ENCODE assay signal across 9 mouse cellular contexts in the genomic region with DNA sequence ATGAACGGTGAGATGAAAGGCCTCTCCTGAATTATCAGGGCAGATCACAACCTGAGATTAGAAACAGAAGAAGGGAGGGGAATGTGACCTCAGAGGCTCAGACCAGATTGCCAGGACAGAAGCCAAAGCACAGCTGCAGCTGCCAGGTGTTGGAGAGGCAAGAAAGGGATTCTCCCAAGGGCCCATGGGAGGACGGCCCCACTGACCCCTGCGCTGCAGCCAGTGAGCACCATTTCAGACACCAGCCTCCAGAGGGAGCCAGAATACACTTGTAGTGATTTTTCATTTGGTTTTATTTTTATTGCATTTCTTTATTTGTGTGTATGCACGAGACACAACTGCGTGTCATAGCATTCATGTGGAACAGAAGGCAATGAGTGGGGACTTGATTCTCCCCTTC. TPM values are rescaled to one million over a fixed set of nuclear protein-coding genes. Genes with fewer than 3 reads are reported as not detected.
A peak's percentile ranks its signal among the peaks of the same experiment; 100 is the strongest.
DNase-seq lines count a peak whose midpoint lies in the region; ATAC-seq and TF ChIP-seq lines count a peak whose summit lies in the region.
"Had no signal": no experiment of that assay in that cellular context is flagged by ENCODE, and none has a peak within 500 bp of the region (broad histone marks: within the 10 kb centered on the region; RNA-seq: fewer than 3 reads in every experiment).

No protein-coding gene starts in this region.

- TF ChIP-seq CTCF in ES-Bruce4 (IDR thresholded peaks at IDR 0.05; ENCODE audit: low read depth, low read length) = peak; percentile 54
- peak; percentile 35; the same call in 1 of the 2 replicates for TF ChIP-seq CTCF in bone marrow macrophage, adult 2 months (IDR thresholded peaks at IDR 0.05; ENCODE audit: low read depth, low read length)

- no peak overlapping the region for H3K4me2 ChIP-seq in kidney, embryonic 15.5 days
- no peak overlapping the region for H3K4me2 ChIP-seq in hindbrain, embryonic 14.5 days (replicated peaks)

- no peak overlapping the region for H3K27ac ChIP-seq in kidney, embryonic 15.5 days
- H3K27ac ChIP-seq in ES-Bruce4 (ENCODE audit: insufficient read depth, low read length) = no peak overlapping the region
- H3K27ac ChIP-seq in bone marrow macrophage, adult 2 months (ENCODE audit: insufficient read depth, low read depth, low read length) = no peak overlapping the region
- H3K27ac ChIP-seq in hindbrain, embryonic 14.5 days = no peak overlapping the region

- H3K9me3 ChIP-seq in kidney, embryonic 15.5 days (replicated peaks) = no peaks in the 10 kb centered on the region
- H3K9me3 ChIP-seq in ES-Bruce4 (replicated peaks; ENCODE audit: control insufficient read depth, insufficient read depth, low read length, poor library complexity, severe bottlenecking) = no peaks in the 10 kb centered on the region
- no peaks in the 10 kb centered on the region for H3K9me3 ChIP-seq in hindbrain, embryonic 14.5 days (ENCODE audit: control insufficient read depth, low read length)
- H3K9me3 ChIP-seq: megakaryocyte, embryonic 14.5 days had no signal

- no peak overlapping the region for H3K4me3 ChIP-seq in kidney, embryonic 15.5 days (replicated peaks)
- H3K4me3 ChIP-seq in ES-Bruce4 (ENCODE audit: low read depth, low read length) = no peak overlapping the region
- H3K4me3 ChIP-seq in bone marrow macrophage, adult 2 months (ENCODE audit: insufficient read depth, low read length) = no peak overlapping the region
- H3K4me3 ChIP-seq in hindbrain, embryonic 14.5 days (replicated peaks; ENCODE audit: low read length) = no peak overlapping the region
- H3K4me3 ChIP-seq: megakaryocyte, embryonic 14.5 days had no signal

- no peak for ATAC-seq in kidney, embryonic 15.5 days (replicated peaks; ENCODE audit: low FRiP score)
- ATAC-seq in hindbrain, embryonic 14.5 days (ENCODE audit: low FRiP score) = no peak
- ATAC-seq in megakaryocyte progenitor cell, adult 5-6 weeks (replicated peaks; ENCODE audit: poor library complexity) = no peak

- H3K9ac ChIP-seq in kidney, embryonic 15.5 days = no peak overlapping the region
- H3K9ac ChIP-seq in ES-Bruce4 (ENCODE audit: low read depth, poor library complexity, severe bottlenecking) = no peak overlapping the region
- H3K9ac ChIP-seq in hindbrain, embryonic 14.5 days = no peak overlapping the region

- no peak for TF ChIP-seq EP300 in ES-Bruce4 (IDR thresholded peaks at IDR 0.05; ENCODE audit: insufficient read depth, low read depth, low read length)

- TF ChIP-seq POLR2A in ES-Bruce4 (IDR thresholded peaks at IDR 0.05; ENCODE audit: insufficient read depth, low read length) = no peak
- no peak for TF ChIP-seq POLR2A in bone marrow macrophage, adult 2 months (IDR thresholded peaks at IDR 0.05; ENCODE audit: borderline replicate concordance, low read depth, low read length)

- DNase-seq in kidney, adult 11 months = peak; percentile 45
- DNase-seq in hindbrain, embryonic 14.5 days (ENCODE audit: low spot score) = peak; percentile 70
- DNase-seq in lung, postnatal 36 days = peak; percentile 61
- DNase-seq in ovary, adult 18-20 months (ENCODE audit: low spot score) = no peak

- peaks cover 22% of the 10 kb centered on the region for H3K4me1 ChIP-seq in kidney, embryonic 15.5 days
- no peaks in the 10 kb centered on the region for H3K4me1 ChIP-seq in ES-Bruce4 (ENCODE audit: control insufficient read depth, insufficient read depth, low read length)
- no peaks in the 10 kb centered on the region for H3K4me1 ChIP-seq in bone marrow macrophage, adult 2 months (ENCODE audit: control insufficient read depth, insufficient read depth, low read length)
- peaks cover 14% of the 10 kb centered on the region for H3K4me1 ChIP-seq in hindbrain, embryonic 14.5 days (replicated peaks; ENCODE audit: control insufficient read depth, insufficient read depth, low read length)

- WGBS in kidney, embryonic 15.5 days = 42% methylated on average over 5 of the region's 5 CpGs
- WGBS in hindbrain, embryonic 14.5 days = 34% methylated on average over 5 of the region's 5 CpGs

- peaks cover 33% of the 10 kb centered on the region for H3K36me3 ChIP-seq in kidney, embryonic 15.5 days
- H3K36me3 ChIP-seq in ES-Bruce4 (ENCODE audit: control insufficient read depth, insufficient read depth, low read length, poor library complexity, severe bottlenecking) = no peaks in the 10 kb centered on the region
- 0 out of 2 replicates have a peak, but pooled peaks cover 4% of the 10 kb centered on the region for H3K36me3 ChIP-seq in hindbrain, embryonic 14.5 days (replicated peaks; ENCODE audit: control insufficient read depth, insufficient read depth)

- H3K27me3 ChIP-seq in kidney, embryonic 15.5 days = peaks cover 14% of the 10 kb centered on the region
- no peaks in the 10 kb centered on the region for H3K27me3 ChIP-seq in ES-Bruce4 (ENCODE audit: control insufficient read depth, insufficient read depth, low read length, poor library complexity, severe bottlenecking)
- no peaks in the 10 kb centered on the region for H3K27me3 ChIP-seq in hindbrain, embryonic 14.5 days (ENCODE audit: control insufficient read depth, insufficient read depth, low read length)

RNA-seq across cellular contexts. Expression of gene Ccdc61, which starts 13.7 kb away (rescaled TPM):
- polyA plus RNA-seq in kidney, embryonic 15.5 days (2015; fragmentation: Nextera tagmentation; extraction: Ambion mirVana) = 27.7 and 28.9 TPM in 2 replicates
- 36.4 and 39.9 TPM in 2 replicates for polyA plus RNA-seq in ES-Bruce4 (2011; ENCODE audit: insufficient read depth, insufficient read length, low read depth, missing spikeins)
- polyA plus RNA-seq in bone marrow macrophage, adult 2 months (2012; ENCODE audit: insufficient read depth, insufficient read length, missing spikeins) = 18.1 and 21.2 TPM in 2 replicates
- polyA plus RNA-seq in hindbrain, embryonic 14.5 days (2014; fragmentation: Nextera tagmentation; extraction: Ambion mirVana) = 23.9 and 24.0 TPM in 2 replicates
- 11.9 and 14.1 TPM in 2 replicates for total RNA-seq in megakaryocyte progenitor cell, adult 5-6 weeks (2015)
- 11.3 and 17.0 TPM in 2 replicates for total RNA-seq in megakaryocyte progenitor cell, adult 5-6 weeks (2017)

RNA-seq across cellular contexts. Expression of gene Pglyrp1, which starts 25.4 kb away (rescaled TPM):
- polyA plus RNA-seq in kidney, embryonic 15.5 days (2015; fragmentation: Nextera tagmentation; extraction: Ambion mirVana) = 2.3 and 4.8 TPM in 2 replicates
- polyA plus RNA-seq in ES-Bruce4 (2011; ENCODE audit: insufficient read depth, insufficient read length, low read depth, missing spikeins) = 1.8 and 3.1 TPM in 2 replicates
- polyA plus RNA-seq in bone marrow macrophage, adult 2 months (2012; ENCODE audit: insufficient read depth, insufficient read length, missing spikeins) = not detected in 2 replicates
- 24.5 and 25.2 TPM in 2 replicates for polyA plus RNA-seq in hindbrain, embryonic 14.5 days (2014; fragmentation: Nextera tagmentation; extraction: Ambion mirVana)
- total RNA-seq in megakaryocyte progenitor cell, adult 5-6 weeks (2015) = 264 and 265 TPM in 2 replicates
- total RNA-seq in megakaryocyte progenitor cell, adult 5-6 weeks (2017) = 31.3 and 35.6 TPM in 2 replicates

RNA-seq across cellular contexts. Expression of gene Nova2, which starts 29.2 kb away (rescaled TPM):
- polyA plus RNA-seq in kidney, embryonic 15.5 days (2015; fragmentation: Nextera tagmentation; extraction: Ambion mirVana) = 0.67 and 0.93 TPM in 2 replicates
- polyA plus RNA-seq in ES-Bruce4 (2011; ENCODE audit: insufficient read depth, insufficient read length, low read depth, missing spikeins) = 7.5 TPM in 2 replicates
- 0.12 TPM in 1 of 2 replicates, not detected in the other for polyA plus RNA-seq in bone marrow macrophage, adult 2 months (2012; ENCODE audit: insufficient read depth, insufficient read length, missing spikeins)
- 15.4 and 16.3 TPM in 2 replicates for polyA plus RNA-seq in hindbrain, embryonic 14.5 days (2014; fragmentation: Nextera tagmentation; extraction: Ambion mirVana)
- not detected in 2 replicates for total RNA-seq in megakaryocyte progenitor cell, adult 5-6 weeks (2015)
- not detected in 2 replicates for total RNA-seq in megakaryocyte progenitor cell, adult 5-6 weeks (2017)

RNA-seq across cellular contexts. Expression of gene Mill2, which starts 56.8 kb away (rescaled TPM):
- 0.76 and 1.2 TPM in 2 replicates for polyA plus RNA-seq in kidney, embryonic 15.5 days (2015; fragmentation: Nextera tagmentation; extraction: Ambion mirVana)
- polyA plus RNA-seq in ES-Bruce4 (2011; ENCODE audit: insufficient read depth, insufficient read length, low read depth, missing spikeins) = 0.35 and 1.1 TPM in 2 replicates
- 3.2 and 5.7 TPM in 2 replicates for polyA plus RNA-seq in bone marrow macrophage, adult 2 months (2012; ENCODE audit: insufficient read depth, insufficient read length, missing spikeins)
- 0.39 and 0.50 TPM in 2 replicates for polyA plus RNA-seq in hindbrain, embryonic 14.5 days (2014; fragmentation: Nextera tagmentation; extraction: Ambion mirVana)
- 0.15 and 0.44 TPM in 2 replicates for total RNA-seq in megakaryocyte progenitor cell, adult 5-6 weeks (2015)
- 0.75 TPM in 1 of 2 replicates, not detected in the other for total RNA-seq in megakaryocyte progenitor cell, adult 5-6 weeks (2017)
